Mouse (Mus musculus): Measurements from ENCODE around the gene Gbgt1.

DNA sequence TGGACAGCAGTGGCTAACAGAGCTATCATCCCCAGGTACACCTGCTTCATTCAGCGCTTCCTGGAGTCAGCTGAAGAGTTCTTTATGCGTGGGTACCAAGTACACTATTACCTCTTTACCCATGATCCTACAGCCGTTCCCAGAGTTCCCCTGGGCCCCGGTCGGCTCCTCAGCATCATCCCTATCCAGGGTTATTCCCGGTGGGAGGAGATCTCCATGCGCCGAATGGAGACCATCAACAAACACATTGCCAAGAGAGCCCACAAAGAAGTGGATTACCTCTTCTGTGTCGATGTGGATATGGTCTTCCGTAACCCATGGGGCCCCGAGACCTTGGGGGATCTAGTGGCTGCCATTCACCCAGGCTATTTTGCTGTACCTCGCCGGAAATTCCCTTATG lies 8.0 kb downstream of the Gbgt1 start:
- no peak for TF ChIP-seq TCF12 (IDR thresholded peaks at IDR 0.05; ENCODE audit: insufficient read depth, poor library complexity, severe bottlenecking)
- no peak for TF ChIP-seq SRF (IDR thresholded peaks at IDR 0.05; ENCODE audit: control insufficient read depth, insufficient read length, low read depth)
- no peak for TF ChIP-seq USF1 (IDR thresholded peaks at IDR 0.05; ENCODE audit: low read depth)
- no peak for TF ChIP-seq POLR2A (IDR thresholded peaks at IDR 0.05; ENCODE audit: insufficient read length, low read depth)
- TF ChIP-seq POLR2AphosphoS2 (IDR thresholded peaks at IDR 0.05; ENCODE audit: insufficient read length, low read depth) = no peak
- no peak for TF ChIP-seq MYOG (IDR thresholded peaks at IDR 0.05; ENCODE audit: control insufficient read depth in 1 of 3, insufficient read depth in 1 of 3, insufficient read length in 2 of 3, low read depth in 2 of 3)
- no peak for TF ChIP-seq TCF3 (IDR thresholded peaks at IDR 0.05; ENCODE audit: insufficient read length, low read depth)
- no peak for TF ChIP-seq E2F4 (IDR thresholded peaks at IDR 0.05; ENCODE audit: insufficient read depth)
- TF ChIP-seq REST (IDR thresholded peaks at IDR 0.05; ENCODE audit: insufficient read depth, insufficient read length) = no peak
- TF ChIP-seq MAX (IDR thresholded peaks at IDR 0.05; ENCODE audit: low read depth) = no peak
- TF ChIP-seq MYOD1 (IDR thresholded peaks at IDR 0.05; ENCODE audit: control insufficient read depth in 1 of 3, insufficient read length in 2 of 3, low read depth in 2 of 3) = no peak
- TF ChIP-seq CEBPB (IDR thresholded peaks at IDR 0.05; ENCODE audit: insufficient read depth, poor library complexity, severe bottlenecking) = no peak
